Mouse (Mus musculus): ENCODE measurements around the gene Rtkn2. TPM values are rescaled to one million over a fixed set of nuclear protein-coding genes. Genes with fewer than 3 reads are reported as not detected.
A peak's percentile ranks its signal among the peaks of the same experiment; 100 is the strongest.

Gene Rtkn2
- total and polyA plus RNA-seq, 2 experiments from 2014 or later: 0.27 to 2.2 TPM

- 70% methylated on average over 10 of the region's 10 CpGs for WGBS
- Histone ChIP-seq H3K9me3 (replicated peaks; ENCODE audit: control insufficient read depth, low read length) (no peaks in the 10 kb centered on the region), H3K4me1 (ENCODE audit: control insufficient read depth, insufficient read depth) (no peaks in the 10 kb centered on the region), H3K4me2 (ENCODE audit: low read depth, low read length) (no peak overlapping the region), H3K27ac (ENCODE audit: low read depth) (no peak overlapping the region), H3K36me3 (replicated peaks; ENCODE audit: control insufficient read depth, insufficient read depth, low read length) (no peaks in the 10 kb centered on the region), H3K4me3 (ENCODE audit: low read depth, low read length) (no peak overlapping the region), H3K27me3 (ENCODE audit: control insufficient read depth, insufficient read depth, low read length) (no peaks in the 10 kb centered on the region), H3K9ac (replicated peaks; ENCODE audit: low read depth, low read length) (no peak overlapping the region)
- no peak for ATAC-seq (ENCODE audit: insufficient read depth, low read depth)
- DNase-seq (ENCODE audit: low spot score): no peak
- no peak for TF ChIP-seq EP300 (IDR thresholded peaks at IDR 0.05; ENCODE audit: low read depth)
- TF ChIP-seq CTCF (IDR thresholded peaks at IDR 0.05; ENCODE audit: low read depth): no peak
Measured at GRCm38 (mm10) chr10:67962496-67962895, 16.9 kb upstream of the Rtkn2 start.

DNA sequence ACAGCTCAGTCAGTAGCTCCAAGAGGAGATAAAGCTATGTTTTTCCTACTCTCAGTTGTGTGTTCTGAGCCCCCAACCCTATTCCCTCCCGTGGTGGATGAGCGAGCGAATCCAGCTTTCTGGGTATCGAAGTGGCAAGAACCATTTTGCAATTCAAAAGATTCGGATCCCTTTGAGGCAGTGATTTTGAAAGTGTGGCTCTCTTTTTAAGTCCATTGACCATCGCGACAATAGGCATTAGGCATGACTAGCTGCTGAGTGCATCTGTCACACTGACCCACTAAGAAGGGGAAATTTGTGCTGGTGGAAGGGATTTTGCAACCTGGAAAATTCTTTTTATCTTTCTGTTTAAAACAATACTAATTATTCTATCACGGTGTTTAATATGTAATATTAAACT, 15.3 kb upstream of the Rtkn2 start:
- 73% methylated on average over 8 of the region's 8 CpGs for WGBS
- DNase-seq (ENCODE audit: low spot score) (no peak), ATAC-seq (ENCODE audit: insufficient read depth, low read depth) (no peak)
- Histone ChIP-seq H3K4me2 (ENCODE audit: low read depth, low read length) (no peak overlapping the region), H3K4me1 (ENCODE audit: control insufficient read depth, insufficient read depth) (no peaks in the 10 kb centered on the region), H3K27me3 (ENCODE audit: control insufficient read depth, insufficient read depth, low read length) (no peaks in the 10 kb centered on the region), H3K4me3 (ENCODE audit: low read depth, low read length) (no peak overlapping the region), H3K9ac (replicated peaks; ENCODE audit: low read depth, low read length) (no peak overlapping the region), H3K36me3 (replicated peaks; ENCODE audit: control insufficient read depth, insufficient read depth, low read length) (no peaks in the 10 kb centered on the region), H3K9me3 (replicated peaks; ENCODE audit: control insufficient read depth, low read length) (no peaks in the 10 kb centered on the region), H3K27ac (ENCODE audit: low read depth) (no peak overlapping the region)
- TF ChIP-seq EP300 (IDR thresholded peaks at IDR 0.05; ENCODE audit: low read depth) (no peak), CTCF (IDR thresholded peaks at IDR 0.05; ENCODE audit: low read depth) (no peak)

GRCm38 (mm10) chr10:67965251-67965986, 14.0 kb upstream of the Rtkn2 start:
- no peaks in the 10 kb centered on the region for H3K36me3 ChIP-seq (replicated peaks; ENCODE audit: control insufficient read depth, insufficient read depth, low read length)
- 79% methylated on average over 4 of the region's 4 CpGs for WGBS
- no peaks in the 10 kb centered on the region for H3K27me3 ChIP-seq (ENCODE audit: control insufficient read depth, insufficient read depth, low read length)
- peak overlapping the region; percentile 78 for H3K27ac ChIP-seq (ENCODE audit: low read depth)
- DNase-seq (ENCODE audit: low spot score) (no peak), ATAC-seq (ENCODE audit: insufficient read depth, low read depth) (peak; percentile 14; the same call in 1 of the 2 replicates)
- H3K4me1 ChIP-seq (ENCODE audit: control insufficient read depth, insufficient read depth): no peaks in the 10 kb centered on the region
- H3K9me3 ChIP-seq (replicated peaks; ENCODE audit: control insufficient read depth, low read length): no peaks in the 10 kb centered on the region
- H3K9ac ChIP-seq (replicated peaks; ENCODE audit: low read depth, low read length): no peak overlapping the region
- no peak overlapping the region for H3K4me3 ChIP-seq (ENCODE audit: low read depth, low read length)
- TF ChIP-seq CTCF (IDR thresholded peaks at IDR 0.05; ENCODE audit: low read depth): no peak
- no peak for TF ChIP-seq EP300 (IDR thresholded peaks at IDR 0.05; ENCODE audit: low read depth)
- no peak overlapping the region; the same call in 1 of the 2 replicates for H3K4me2 ChIP-seq (ENCODE audit: low read depth, low read length)

DNA sequence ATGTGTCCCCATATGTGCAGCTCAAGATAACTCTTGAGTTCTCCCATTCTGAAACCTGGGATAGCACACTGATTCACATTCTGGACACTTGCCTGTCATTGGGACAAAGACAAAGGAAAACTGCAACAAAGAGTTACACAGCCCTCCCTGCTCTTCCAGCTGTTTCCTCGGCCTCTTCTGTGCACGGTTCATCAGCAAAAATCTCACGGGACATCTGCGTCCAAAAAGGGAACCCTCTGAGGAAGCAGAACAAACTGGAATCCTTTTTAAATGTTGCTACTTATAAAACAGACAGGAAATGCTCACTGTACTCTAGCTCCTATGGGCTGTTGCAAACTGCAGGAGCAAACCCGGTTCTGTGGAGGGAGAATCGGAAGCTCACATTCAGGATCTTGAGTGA, 13.3 kb upstream of the Rtkn2 start:
- WGBS: 43% methylated on average over 6 of the region's 6 CpGs
- Histone ChIP-seq H3K27me3 (ENCODE audit: control insufficient read depth, insufficient read depth, low read length) (no peaks in the 10 kb centered on the region), H3K4me3 (ENCODE audit: low read depth, low read length) (no peak overlapping the region), H3K36me3 (replicated peaks; ENCODE audit: control insufficient read depth, insufficient read depth, low read length) (no peaks in the 10 kb centered on the region), H3K27ac (ENCODE audit: low read depth) (peak overlapping the region; percentile 78), H3K4me2 (ENCODE audit: low read depth, low read length) (peak overlapping the region; percentile 25), H3K9ac (replicated peaks; ENCODE audit: low read depth, low read length) (no peak overlapping the region), H3K4me1 (ENCODE audit: control insufficient read depth, insufficient read depth) (no peaks in the 10 kb centered on the region), H3K9me3 (replicated peaks; ENCODE audit: control insufficient read depth, low read length) (no peaks in the 10 kb centered on the region)
- DNase-seq (ENCODE audit: low spot score) (no peak), ATAC-seq (ENCODE audit: insufficient read depth, low read depth) (peak; percentile 67)
- TF ChIP-seq EP300 (IDR thresholded peaks at IDR 0.05; ENCODE audit: low read depth) (peak; percentile 62; the same call in 1 of the 2 replicates), CTCF (IDR thresholded peaks at IDR 0.05; ENCODE audit: low read depth) (no peak)

DNA sequence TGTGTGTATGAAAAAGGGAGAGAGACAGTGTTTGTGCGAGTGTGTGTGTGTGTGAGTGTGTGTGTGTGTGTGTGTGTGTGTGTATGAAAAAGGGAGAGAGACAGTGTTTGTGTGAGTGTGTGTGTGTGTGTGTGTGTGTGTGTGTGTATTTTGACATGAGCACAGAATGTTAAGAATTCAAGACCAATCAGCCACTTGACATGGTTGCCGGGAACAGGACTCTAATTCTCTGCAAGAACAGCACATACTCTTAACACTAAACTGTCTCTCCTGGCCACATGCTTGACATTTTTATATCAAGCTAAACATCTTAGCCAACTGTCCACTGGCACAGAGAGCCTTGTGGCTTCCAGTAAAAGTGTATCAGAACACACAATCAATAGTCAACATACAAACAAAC, 12.4 kb upstream of the Rtkn2 start:
- ATAC-seq (ENCODE audit: insufficient read depth, low read depth) (no peak; the same call in 1 of the 2 replicates), DNase-seq (ENCODE audit: low spot score) (no peak)
- H3K4me2 ChIP-seq (ENCODE audit: low read depth, low read length): no peak overlapping the region
- H3K27me3 ChIP-seq (ENCODE audit: control insufficient read depth, insufficient read depth, low read length): no peaks in the 10 kb centered on the region
- no peak overlapping the region for H3K9ac ChIP-seq (replicated peaks; ENCODE audit: low read depth, low read length)
- no peaks in the 10 kb centered on the region for H3K4me1 ChIP-seq (ENCODE audit: control insufficient read depth, insufficient read depth)
- H3K27ac ChIP-seq (ENCODE audit: low read depth): no peak overlapping the region
- no peak overlapping the region for H3K4me3 ChIP-seq (ENCODE audit: low read depth, low read length)
- no peaks in the 10 kb centered on the region for H3K9me3 ChIP-seq (replicated peaks; ENCODE audit: control insufficient read depth, low read length)
- WGBS: 48% methylated on average over 2 of the region's 2 CpGs
- TF ChIP-seq EP300 (IDR thresholded peaks at IDR 0.05; ENCODE audit: low read depth) (no peak), CTCF (IDR thresholded peaks at IDR 0.05; ENCODE audit: low read depth) (no peak)
- no peaks in the 10 kb centered on the region for H3K36me3 ChIP-seq (replicated peaks; ENCODE audit: control insufficient read depth, insufficient read depth, low read length)

All from heart, postnatal 0 days (tissue).